Mouse (Mus musculus): ENCODE measurements at regions not wholly inside any gene's neighbourhood (a gene's known extent, or its start where the extent isn't known, plus 50 kb on each side); places are given as distances from the start of the nearest gene placed in this dataset.

DNA sequence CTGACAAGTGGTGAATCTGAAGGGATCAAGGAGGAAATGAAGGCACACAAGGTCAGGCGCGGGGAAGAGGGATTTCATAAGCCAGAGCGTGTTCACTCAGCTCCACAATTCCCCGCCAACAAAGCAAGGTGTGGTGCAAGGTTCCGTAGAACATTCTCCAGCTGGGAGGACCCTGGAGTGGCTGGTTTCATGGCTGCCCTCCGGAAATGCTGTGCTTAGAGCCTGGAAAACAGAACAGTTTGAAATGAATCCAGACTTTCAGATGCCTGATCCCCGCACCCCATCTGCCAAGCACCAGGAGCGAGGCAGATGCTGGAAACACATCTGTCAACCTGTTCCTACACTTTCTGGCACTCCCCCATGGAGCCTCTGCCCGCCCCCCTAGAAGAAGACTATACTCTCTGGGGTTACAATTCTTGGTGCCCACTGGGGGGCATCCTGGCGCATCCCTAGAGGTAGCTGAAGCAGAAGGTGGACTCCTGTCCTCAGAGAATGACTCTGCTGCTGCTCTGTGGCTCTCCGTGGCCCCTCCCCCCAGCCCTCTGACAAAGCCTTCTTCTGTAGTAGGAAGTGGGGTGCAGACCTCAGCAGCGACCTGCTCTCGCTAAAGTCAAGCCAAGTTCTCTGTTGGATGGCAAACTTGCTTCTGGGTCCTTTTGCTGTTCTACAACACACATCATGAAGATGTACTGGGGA is 54.5 kb upstream of the Mafb start:
- ATAC-seq: peak; percentile 23; the same call in 1 of the 2 replicates
- 20% methylated on average over 13 of the region's 13 CpGs for WGBS

DNA sequence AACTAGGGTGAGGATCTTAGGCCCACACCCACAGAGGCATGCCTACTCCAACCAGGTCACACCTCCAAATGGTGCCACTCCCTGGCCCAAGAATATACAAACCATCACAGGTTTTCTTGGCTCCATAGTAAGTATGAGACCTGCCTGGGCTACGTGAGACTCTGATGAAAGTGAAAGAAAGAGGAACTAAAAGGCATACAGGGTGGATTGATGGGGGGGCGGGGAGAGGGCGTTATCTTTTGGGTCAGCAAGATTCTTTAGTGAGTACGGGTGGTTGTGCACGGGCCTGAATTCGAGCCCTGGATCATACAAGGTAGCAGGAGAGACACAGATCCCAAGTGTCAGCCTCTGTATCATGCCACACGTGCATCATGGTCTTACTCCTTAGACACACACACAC is 57.6 kb upstream of the Mafb start:
- WGBS: 89% methylated on average over 7 of the region's 7 CpGs
- Histone ChIP-seq H3K27ac (ENCODE audit: low read length) (no peak overlapping the region), H3K27me3 (replicated peaks; ENCODE audit: control insufficient read depth, insufficient read depth, low read length) (no peaks in the 10 kb centered on the region)

More for the DNA sequence above, 54.5 kb upstream of the Mafb start:
- H3K27ac ChIP-seq (ENCODE audit: low read length): no peak overlapping the region
- no peak overlapping the region; the same call in 1 of the 2 replicates for H3K4me2 ChIP-seq (ENCODE audit: low read depth, low read length)
- no peak overlapping the region for H3K4me3 ChIP-seq (ENCODE audit: low read length)
- H3K9me3 ChIP-seq (ENCODE audit: control insufficient read depth, low read length): no peaks in the 10 kb centered on the region
- no peaks in the 10 kb centered on the region for H3K36me3 ChIP-seq (ENCODE audit: control insufficient read depth, insufficient read depth, low read length)
- peaks cover 6% of the 10 kb centered on the region; the same call in 1 of the 2 replicates for H3K4me1 ChIP-seq (ENCODE audit: control insufficient read depth, insufficient read depth, low read length)
- H3K9ac ChIP-seq (ENCODE audit: low read depth, low read length): 0 out of 2 replicates have a peak overlapping the region, but pooled peaks have one; percentile 20
- no peaks in the 10 kb centered on the region for H3K27me3 ChIP-seq (replicated peaks; ENCODE audit: control insufficient read depth, insufficient read depth, low read length)

DNA sequence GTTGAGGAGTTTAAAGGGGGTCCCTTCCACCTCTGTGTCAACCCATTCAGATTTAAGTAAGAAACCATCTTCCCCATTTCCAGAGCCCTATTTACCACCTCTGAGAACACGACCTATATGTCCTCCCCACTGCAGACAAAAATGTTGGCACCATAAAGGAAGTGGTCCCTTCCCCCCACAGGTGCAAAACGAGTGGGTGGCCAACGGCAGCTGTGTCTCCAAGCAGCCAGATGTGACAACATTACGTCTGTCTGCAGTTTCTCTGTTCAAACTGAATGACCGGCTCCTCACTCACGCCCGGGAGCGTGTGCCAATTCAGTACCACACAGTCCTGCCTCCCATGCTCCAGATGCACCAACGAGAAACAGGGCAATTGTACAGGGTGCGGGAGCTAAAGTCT is 60.6 kb upstream of the Mafb start:
- Histone ChIP-seq H3K27ac (ENCODE audit: low read length) (no peak overlapping the region), H3K4me2 (ENCODE audit: low read depth, low read length) (no peak overlapping the region), H3K36me3 (ENCODE audit: control insufficient read depth, insufficient read depth, low read length) (no peaks in the 10 kb centered on the region), H3K9me3 (ENCODE audit: control insufficient read depth, low read length) (no peaks in the 10 kb centered on the region), H3K9ac (ENCODE audit: low read depth, low read length) (no peak overlapping the region), H3K4me1 (ENCODE audit: control insufficient read depth, insufficient read depth, low read length) (no peaks in the 10 kb centered on the region), H3K4me3 (ENCODE audit: low read length) (no peak overlapping the region), H3K27me3 (replicated peaks; ENCODE audit: control insufficient read depth, insufficient read depth, low read length) (no peaks in the 10 kb centered on the region)
- WGBS: 67% methylated on average over 10 of the region's 10 CpGs
- no peak for ATAC-seq

More for the DNA sequence above, 57.6 kb upstream of the Mafb start:
- H3K36me3 ChIP-seq (ENCODE audit: control insufficient read depth, insufficient read depth, low read length): no peaks in the 10 kb centered on the region
- no peak overlapping the region for H3K9ac ChIP-seq (ENCODE audit: low read depth, low read length)
- H3K4me3 ChIP-seq (ENCODE audit: low read length): no peak overlapping the region
- H3K4me1 ChIP-seq (ENCODE audit: control insufficient read depth, insufficient read depth, low read length): peaks cover 6% of the 10 kb centered on the region; the same call in 1 of the 2 replicates
- H3K9me3 ChIP-seq (ENCODE audit: control insufficient read depth, low read length): no peaks in the 10 kb centered on the region
- no peak overlapping the region for H3K4me2 ChIP-seq (ENCODE audit: low read depth, low read length)
- ATAC-seq: no peak

DNA sequence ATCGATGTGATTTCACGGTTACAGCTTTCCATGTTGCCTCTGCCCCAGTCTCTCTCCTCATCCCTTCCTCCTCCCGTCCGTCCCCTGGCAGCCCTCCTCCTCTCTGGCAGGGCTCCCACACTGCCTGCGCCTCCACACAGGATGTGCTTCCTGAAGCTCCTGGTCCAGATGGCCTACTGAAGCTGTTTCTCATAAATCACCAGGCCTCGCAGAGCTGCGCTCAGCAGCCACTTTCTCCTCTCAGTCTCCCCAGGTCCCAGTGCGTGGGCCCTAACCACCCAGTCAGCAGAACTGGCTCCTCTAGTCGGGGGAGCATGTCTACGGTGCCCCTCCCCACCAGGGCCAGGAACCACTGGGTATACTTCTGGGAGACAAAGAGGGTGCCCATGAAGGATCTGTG is 66.4 kb upstream of the Mafb start:
- Histone ChIP-seq H3K4me1 (ENCODE audit: control insufficient read depth, insufficient read depth, low read length) (peaks cover 3% of the 10 kb centered on the region; the same call in 1 of the 2 replicates), H3K27me3 (replicated peaks; ENCODE audit: control insufficient read depth, insufficient read depth, low read length) (no peaks in the 10 kb centered on the region), H3K27ac (ENCODE audit: low read length) (no peak overlapping the region), H3K4me2 (ENCODE audit: low read depth, low read length) (no peak overlapping the region), H3K4me3 (ENCODE audit: low read length) (no peak overlapping the region), H3K9me3 (ENCODE audit: control insufficient read depth, low read length) (no peaks in the 10 kb centered on the region), H3K9ac (ENCODE audit: low read depth, low read length) (0 out of 2 replicates have a peak overlapping the region, but pooled peaks have one; percentile 23), H3K36me3 (ENCODE audit: control insufficient read depth, insufficient read depth, low read length) (no peaks in the 10 kb centered on the region)
- WGBS: 30% methylated on average over 10 of the region's 10 CpGs
- ATAC-seq: peak; percentile 90

DNA sequence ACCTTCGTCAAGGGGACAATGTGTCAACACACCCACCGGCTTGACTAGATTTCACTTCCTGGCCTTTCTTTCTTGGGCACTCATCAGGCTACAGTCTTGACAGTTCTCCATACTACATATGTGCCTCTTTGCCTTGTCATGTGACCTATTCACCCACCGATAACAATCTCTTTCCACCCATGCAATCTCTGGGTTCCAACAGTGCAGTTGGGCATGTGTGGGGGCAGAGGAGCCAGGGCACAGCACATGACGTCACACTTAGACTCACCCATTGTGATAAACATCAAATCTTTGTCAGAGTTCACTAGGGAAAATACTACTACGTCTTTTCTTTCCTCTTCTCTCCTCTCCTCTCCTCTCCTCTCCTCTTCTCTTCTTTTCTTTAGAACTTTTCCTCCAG is 67.8 kb upstream of the Mafb start:
- Histone ChIP-seq H3K4me2 (ENCODE audit: low read depth, low read length) (no peak overlapping the region), H3K27me3 (replicated peaks; ENCODE audit: control insufficient read depth, insufficient read depth, low read length) (no peaks in the 10 kb centered on the region), H3K9me3 (ENCODE audit: control insufficient read depth, low read length) (no peaks in the 10 kb centered on the region), H3K9ac (ENCODE audit: low read depth, low read length) (no peak overlapping the region), H3K27ac (ENCODE audit: low read length) (no peak overlapping the region), H3K4me1 (ENCODE audit: control insufficient read depth, insufficient read depth, low read length) (peaks cover 3% of the 10 kb centered on the region; the same call in 1 of the 2 replicates), H3K36me3 (ENCODE audit: control insufficient read depth, insufficient read depth, low read length) (no peaks in the 10 kb centered on the region), H3K4me3 (ENCODE audit: low read length) (no peak overlapping the region)
- ATAC-seq: no peak
- WGBS: 84% methylated on average over 5 of the region's 5 CpGs

DNA sequence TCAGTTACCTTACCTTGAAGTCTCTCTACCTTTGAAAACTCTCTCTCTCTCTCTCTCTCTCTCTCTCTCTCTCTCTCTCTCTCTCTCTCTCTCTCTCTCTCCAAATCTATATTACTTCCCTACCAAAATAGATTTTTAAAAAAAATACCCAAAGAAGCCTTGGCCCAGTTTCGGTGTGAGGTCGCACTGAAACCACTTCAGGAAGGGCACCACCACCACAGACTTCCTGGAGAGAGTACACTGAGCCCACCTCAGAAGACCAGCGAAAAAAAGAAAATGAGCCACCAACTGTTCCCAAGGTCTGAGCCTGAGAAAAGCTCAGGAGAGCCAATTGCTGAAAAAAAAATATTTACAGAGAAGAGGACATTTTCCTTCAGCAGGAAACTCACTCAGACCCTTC is 68.8 kb upstream of the Mafb start:
- no peaks in the 10 kb centered on the region for H3K27me3 ChIP-seq (replicated peaks; ENCODE audit: control insufficient read depth, insufficient read depth, low read length)
- no peak overlapping the region for H3K4me3 ChIP-seq (ENCODE audit: low read length)
- no peak overlapping the region for H3K9ac ChIP-seq (ENCODE audit: low read depth, low read length)
- WGBS: 81% methylated on average over 3 of the region's 3 CpGs
- no peak overlapping the region for H3K4me2 ChIP-seq (ENCODE audit: low read depth, low read length)
- H3K9me3 ChIP-seq (ENCODE audit: control insufficient read depth, low read length): no peaks in the 10 kb centered on the region
- no peak overlapping the region for H3K27ac ChIP-seq (ENCODE audit: low read length)
- H3K36me3 ChIP-seq (ENCODE audit: control insufficient read depth, insufficient read depth, low read length): no peaks in the 10 kb centered on the region
- H3K4me1 ChIP-seq (ENCODE audit: control insufficient read depth, insufficient read depth, low read length): peaks cover 3% of the 10 kb centered on the region; the same call in 1 of the 2 replicates
- no peak for ATAC-seq

DNA sequence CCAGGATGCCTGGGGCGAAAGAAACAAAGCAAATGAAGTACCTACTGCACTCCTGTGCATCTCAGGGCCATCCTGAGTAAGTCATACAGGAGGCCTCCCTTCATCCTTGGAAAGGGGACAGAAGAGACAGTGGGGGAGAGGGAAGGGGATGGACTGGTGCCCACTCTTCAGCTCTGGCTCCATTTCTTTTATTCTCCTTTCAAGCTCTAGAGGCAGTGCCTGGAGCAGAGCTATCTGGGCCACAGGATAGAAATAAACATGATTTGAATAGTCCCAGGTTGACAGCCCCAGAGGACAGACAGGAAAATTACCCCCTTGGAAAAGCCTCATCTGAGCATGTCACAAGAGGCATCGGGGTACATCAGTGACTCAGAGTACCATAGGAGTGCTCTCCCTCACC is 72.2 kb upstream of the Mafb start:
- H3K4me3 ChIP-seq (ENCODE audit: low read length): no peak overlapping the region
- ATAC-seq: no peak
- H3K4me2 ChIP-seq (ENCODE audit: low read depth, low read length): no peak overlapping the region
- H3K36me3 ChIP-seq (ENCODE audit: control insufficient read depth, insufficient read depth, low read length): no peaks in the 10 kb centered on the region
- no peak overlapping the region for H3K9ac ChIP-seq (ENCODE audit: low read depth, low read length)
- no peaks in the 10 kb centered on the region for H3K27me3 ChIP-seq (replicated peaks; ENCODE audit: control insufficient read depth, insufficient read depth, low read length)
- 92% methylated on average over 2 of the region's 2 CpGs for WGBS
- no peaks in the 10 kb centered on the region for H3K9me3 ChIP-seq (ENCODE audit: control insufficient read depth, low read length)
- H3K4me1 ChIP-seq (ENCODE audit: control insufficient read depth, insufficient read depth, low read length): no peaks in the 10 kb centered on the region
- H3K27ac ChIP-seq (ENCODE audit: low read length): no peak overlapping the region

DNA sequence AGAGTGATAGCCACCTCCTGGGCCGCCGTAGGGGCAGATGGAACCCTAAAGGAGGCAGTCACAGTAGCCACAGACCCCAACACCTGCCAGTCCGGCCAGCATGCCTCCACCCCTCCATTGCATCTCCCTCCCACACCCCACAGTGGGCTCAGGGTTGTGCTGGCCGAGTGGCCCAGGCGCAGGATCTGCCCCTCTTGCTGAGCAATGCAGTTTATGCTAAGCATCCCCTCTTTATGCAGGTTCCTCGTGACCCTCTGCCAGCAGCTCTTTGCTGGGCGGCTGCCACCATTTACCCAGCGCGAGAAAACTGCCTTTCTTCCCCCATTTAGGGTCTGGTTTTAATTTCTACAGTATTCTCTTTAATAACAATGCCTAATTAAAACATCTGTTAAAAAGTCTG is 73.4 kb upstream of the Mafb start:
- 79% methylated on average over 9 of the region's 9 CpGs for WGBS

DNA sequence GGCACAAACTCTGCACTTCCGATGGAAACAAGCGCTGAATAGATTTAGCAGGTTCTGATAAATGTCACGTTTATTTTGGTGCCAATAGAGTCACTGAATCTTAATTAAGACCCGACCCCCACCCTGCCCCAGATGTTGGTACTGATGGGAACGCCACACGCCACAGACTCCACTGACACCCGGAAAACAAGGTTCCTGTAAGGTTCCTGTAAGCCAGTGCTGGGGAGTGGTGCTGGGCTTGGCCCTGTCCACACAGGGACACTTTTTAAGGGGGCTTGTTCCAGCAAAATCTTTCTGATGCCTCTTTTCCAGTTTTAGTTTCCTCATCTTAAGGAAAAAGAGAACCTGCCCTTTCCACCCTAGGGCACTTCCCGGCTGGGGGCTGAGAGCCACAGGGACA is 84.2 kb upstream of the Mafb start:
- 23% methylated on average over 8 of the region's 8 CpGs for WGBS
- H3K9me3 ChIP-seq (ENCODE audit: control insufficient read depth, low read length): no peaks in the 10 kb centered on the region
- H3K9ac ChIP-seq (ENCODE audit: low read depth, low read length): no peak overlapping the region
- peak overlapping the region; percentile 44 for H3K4me3 ChIP-seq (ENCODE audit: low read length)
- ATAC-seq: peak; percentile 58
- peaks cover 11% of the 10 kb centered on the region for H3K4me1 ChIP-seq (ENCODE audit: control insufficient read depth, insufficient read depth, low read length)
- peak overlapping the region; percentile 34; the same call in 1 of the 2 replicates for H3K27ac ChIP-seq (ENCODE audit: low read length)
- H3K4me2 ChIP-seq (ENCODE audit: low read depth, low read length): peak overlapping the region; percentile 65
- H3K36me3 ChIP-seq (ENCODE audit: control insufficient read depth, insufficient read depth, low read length): no peaks in the 10 kb centered on the region
- no peaks in the 10 kb centered on the region for H3K27me3 ChIP-seq (replicated peaks; ENCODE audit: control insufficient read depth, insufficient read depth, low read length)

More for the DNA sequence above, 73.4 kb upstream of the Mafb start:
- H3K9ac ChIP-seq (ENCODE audit: low read depth, low read length): no peak overlapping the region
- no peaks in the 10 kb centered on the region for H3K9me3 ChIP-seq (ENCODE audit: control insufficient read depth, low read length)
- H3K36me3 ChIP-seq (ENCODE audit: control insufficient read depth, insufficient read depth, low read length): no peaks in the 10 kb centered on the region
- H3K27me3 ChIP-seq (replicated peaks; ENCODE audit: control insufficient read depth, insufficient read depth, low read length): no peaks in the 10 kb centered on the region
- no peaks in the 10 kb centered on the region for H3K4me1 ChIP-seq (ENCODE audit: control insufficient read depth, insufficient read depth, low read length)
- no peak for ATAC-seq
- H3K27ac ChIP-seq (ENCODE audit: low read length): no peak overlapping the region
- no peak overlapping the region for H3K4me3 ChIP-seq (ENCODE audit: low read length)
- H3K4me2 ChIP-seq (ENCODE audit: low read depth, low read length): no peak overlapping the region
